Mouse (Mus musculus) CH12.LX (cell line): ENCODE results near the gene Tbc1d2b. TPM values are rescaled to one million over a fixed set of nuclear protein-coding genes. Genes with fewer than 3 reads are reported as not detected.

Experiments used
- DNase-seq: peaks from one replicate; pipeline ENCODE4 v3.0.0-alpha.2; 2013; ENCODE audit errors: extremely low read depth
- H3K27ac ChIP-seq: 2 replicates; pipeline ENCODE4 v1.5.1; 2012; ENCODE audit warnings: low read depth, mild to moderate bottlenecking, control low read depth, moderate library complexity; ENCODE audit not compliant: insufficient read depth
- H3K27me3 ChIP-seq: replicated peaks from 2 replicates; pipeline ENCODE3; 2012; ENCODE audit warnings: inconsistent platforms
- H3K36me3 ChIP-seq, 2 experiments: replicated peaks in 1 of 2; 2 replicates each; pipeline versions ENCODE3 to v1.6.1; 2012; ENCODE audit warnings: inconsistent platforms in 1 of 2, low read length in 1 of 2, mild to moderate bottlenecking in 1 of 2, mixed read lengths in 1 of 2, moderate library complexity in 1 of 2; ENCODE audit not compliant: control insufficient read depth in 1 of 2, insufficient read depth in 1 of 2
- H3K4me1 ChIP-seq, 2 experiments: 2 replicates each; pipeline ENCODE4 v1.6.1; 2012; ENCODE audit warnings: inconsistent platforms in 1 of 2, moderate library complexity in 1 of 2; ENCODE audit not compliant: insufficient read depth in 2 of 2, control insufficient read depth in 1 of 2
- H3K4me2 ChIP-seq: 2 replicates; pipeline ENCODE4 v1.6.1; 2012; ENCODE audit warnings: low read depth, mild to moderate bottlenecking, control low read depth; ENCODE audit not compliant: poor library complexity, insufficient read depth, severe bottlenecking
- H3K4me3 ChIP-seq, 3 experiments: fragments of 150-350 bp in 1 of 3; sonication (generic) in 1 of 3; replicated peaks in 1 of 3; 2 replicates each; pipeline versions ENCODE3 to v1.5.1; 2011 to 2012; ENCODE audit warnings: low read depth in 2 of 3, low read length in 2 of 3, mild to moderate bottlenecking in 2 of 3, moderate library complexity in 2 of 3, control low read depth in 1 of 3, improper control_type of control experiment in 1 of 3, inconsistent platforms in 1 of 3, mixed read lengths in 1 of 3; ENCODE audit not compliant: poor library complexity in 1 of 3
- H3K79me2 ChIP-seq: replicated peaks from 2 replicates; pipeline ENCODE4 v1.6.1; 2012; ENCODE audit warnings: mild to moderate bottlenecking, moderate library complexity; ENCODE audit not compliant: control insufficient read depth, poor library complexity, insufficient read depth, severe bottlenecking; ENCODE audit errors: extremely low read depth
- H3K9ac ChIP-seq: 2 replicates; pipeline ENCODE4 v1.6.1; 2012; ENCODE audit warnings: low read depth, mild to moderate bottlenecking, control low read depth, moderate library complexity; ENCODE audit not compliant: insufficient read depth
- H3K9me3 ChIP-seq: replicated peaks from 2 replicates; pipeline ENCODE3; 2012; ENCODE audit warnings: low read length, inconsistent platforms, mixed read lengths
- CHD2 ChIP-seq: IDR thresholded peaks from 2 replicates; pipeline ENCODE4 v1.6.1; 2011; ENCODE audit warnings: low read length, improper control_type of control experiment
- E2F4 ChIP-seq: IDR thresholded peaks from 2 replicates; pipeline ENCODE4 v1.6.1; 2011; ENCODE audit warnings: low read depth, low read length, improper control_type of control experiment; ENCODE audit not compliant: insufficient replicate concordance
- ELF1 ChIP-seq: IDR thresholded peaks from 2 replicates; pipeline ENCODE4 v1.6.1; 2014; ENCODE audit warnings: low read depth, mild to moderate bottlenecking, inconsistent platforms, low read length, improper control_type of control experiment
- EP300 ChIP-seq: IDR thresholded peaks from 2 replicates; pipeline ENCODE4 v1.6.1; 2011; ENCODE audit warnings: low read length, improper control_type of control experiment
- GABPA ChIP-seq: IDR thresholded peaks from 2 replicates; pipeline ENCODE4 v1.6.1; 2012; ENCODE audit warnings: low read depth, low read length, improper control_type of control experiment, inconsistent platforms; ENCODE audit not compliant: insufficient replicate concordance
- IRF4 ChIP-seq: IDR thresholded peaks from 2 replicates; pipeline ENCODE4 v1.6.1; 2014; ENCODE audit warnings: low read depth, mild to moderate bottlenecking, inconsistent platforms, low read length, improper control_type of control experiment
- JUN ChIP-seq: IDR thresholded peaks from 2 replicates; pipeline ENCODE4 v1.6.1; 2011; ENCODE audit warnings: low read depth, mild to moderate bottlenecking, low read length, improper control_type of control experiment, moderate library complexity; ENCODE audit not compliant: insufficient read depth
- JUND ChIP-seq: conservative IDR thresholded peaks from 2 replicates; pipeline ENCODE4 v1.6.1; 2011; ENCODE audit warnings: low read depth, low read length, improper control_type of control experiment
- KAT2A ChIP-seq: IDR thresholded peaks from 2 replicates; pipeline ENCODE4 v1.6.1; 2012; ENCODE audit warnings: low read length, improper control_type of control experiment, inconsistent platforms; ENCODE audit not compliant: insufficient replicate concordance
- MAX ChIP-seq: IDR thresholded peaks from 2 replicates; pipeline ENCODE4 v1.6.1; 2011; ENCODE audit warnings: low read length, improper control_type of control experiment
- MAZ ChIP-seq: IDR thresholded peaks from 2 replicates; pipeline ENCODE4 v1.6.1; 2012; ENCODE audit warnings: low read depth, mild to moderate bottlenecking, inconsistent platforms, low read length, improper control_type of control experiment, moderate library complexity
- MEF2A ChIP-seq: IDR thresholded peaks from 2 replicates; pipeline ENCODE4 v1.6.1; 2014; ENCODE audit warnings: low read depth, mild to moderate bottlenecking, inconsistent platforms, low read length, improper control_type of control experiment, borderline replicate concordance
- MXI1 ChIP-seq: IDR thresholded peaks from 2 replicates; pipeline ENCODE4 v1.6.1; 2011; ENCODE audit warnings: mild to moderate bottlenecking, low read depth, low read length, improper control_type of control experiment
- NELFE ChIP-seq: IDR thresholded peaks from 2 replicates; pipeline ENCODE4 v1.6.1; 2011; ENCODE audit warnings: low read depth, low read length, improper control_type of control experiment
- NRF1 ChIP-seq: IDR thresholded peaks from 2 replicates; pipeline ENCODE4 v1.6.1; 2014; ENCODE audit warnings: low read depth, mild to moderate bottlenecking, inconsistent platforms, low read length, improper control_type of control experiment, moderate library complexity
- PAX5 ChIP-seq: IDR thresholded peaks from 2 replicates; pipeline ENCODE4 v1.6.1; 2012; ENCODE audit warnings: low read length, inconsistent platforms, mixed read lengths
- POLR2A ChIP-seq: IDR thresholded peaks from 2 replicates; pipeline ENCODE4 v1.6.1; 2011; ENCODE audit warnings: low read depth, mild to moderate bottlenecking, improper control_type of control experiment, low read length
- POLR2AphosphoS2 ChIP-seq: IDR thresholded peaks from 2 replicates; pipeline ENCODE4 v1.6.1; 2011; ENCODE audit warnings: low read depth, low read length, improper control_type of control experiment
- RAD21 ChIP-seq: IDR thresholded peaks from 2 replicates; pipeline ENCODE4 v1.6.1; 2011; ENCODE audit warnings: low read depth, mild to moderate bottlenecking, low read length, improper control_type of control experiment, moderate library complexity
- RCOR1 ChIP-seq: conservative IDR thresholded peaks from 2 replicates; pipeline ENCODE4 v1.6.1; 2012; ENCODE audit warnings: low read depth, mild to moderate bottlenecking, inconsistent platforms, low read length, improper control_type of control experiment
- SIN3A ChIP-seq: IDR thresholded peaks from 2 replicates; pipeline ENCODE4 v1.6.1; 2012; ENCODE audit warnings: low read length, improper control_type of control experiment, inconsistent platforms
- SMC3 ChIP-seq: IDR thresholded peaks from 2 replicates; pipeline ENCODE4 v1.6.1; 2011; ENCODE audit warnings: low read depth, low read length, improper control_type of control experiment
- TBP ChIP-seq: conservative IDR thresholded peaks from 2 replicates; pipeline ENCODE4 v1.6.1; 2011; ENCODE audit warnings: low read depth, low read length, improper control_type of control experiment
- TCF12 ChIP-seq: IDR thresholded peaks from 2 replicates; pipeline ENCODE4 v1.6.1; 2014; ENCODE audit warnings: low read depth, mild to moderate bottlenecking, inconsistent platforms, low read length, improper control_type of control experiment
- UBTF ChIP-seq: IDR thresholded peaks from 2 replicates; pipeline ENCODE4 v1.6.1; 2012; ENCODE audit warnings: low read depth, mild to moderate bottlenecking, inconsistent platforms, low read length, improper control_type of control experiment, moderate library complexity
- USF1 ChIP-seq: IDR thresholded peaks from 2 replicates; pipeline ENCODE4 v1.6.1; 2014; ENCODE audit warnings: low read depth, mild to moderate bottlenecking, inconsistent platforms, low read length, improper control_type of control experiment
- ZKSCAN1 ChIP-seq: IDR thresholded peaks from 2 replicates; pipeline ENCODE4 v1.6.1; 2012; ENCODE audit warnings: low read depth, inconsistent platforms, low read length, improper control_type of control experiment, borderline replicate concordance
- ZNF384 ChIP-seq: IDR thresholded peaks from 2 replicates; pipeline ENCODE4 v1.6.1; 2012; ENCODE audit warnings: low read depth, low read length, improper control_type of control experiment, inconsistent platforms
- dilution Hi-C: fragments of 300-500 bp; cut with MboI; formaldehyde crosslinking; loops from 2 replicates; pipeline ENCODE4 v1.14.3; 2020; ENCODE audit warnings: low sequenced_read_pairs; ENCODE audit not compliant: extremely low pct_unique_long_range_greater_than_20kb, extremely low pct_ligation_motif_present
- in situ Hi-C: fragments of 300-500 bp; cut with MboI; formaldehyde crosslinking; loops from 3 replicates; pipeline ENCODE4 v1.14.3; 2019; ENCODE audit warnings: low sequenced_read_pairs, low pct_ligation_motif_present, low pct_unique_long_range_greater_than_20kb, mixed read lengths
- polyA plus RNA-seq: library from polyadenylated mRNA; unstranded; fragments of >175 nt; gene quantifications from 2 replicates; pipeline ENCODE4 v1.2.1, GENCODE M21; 2012; ENCODE audit warnings: low read depth; ENCODE audit not compliant: insufficient read length
- total RNA-seq, 2 experiments: library from RNA; depleted of rRNA; stranded (reverse); fragments of 300-350 nt in 1 of 2; fragments of >200 nt in 1 of 2; gene quantifications; 2 replicates each; pipeline ENCODE4 v1.2.3; 2012 to 2014

Tbc1d2b gene
- total and polyA plus RNA-seq, 3 experiments: 0.60 to 1.3 (median 0.76) TPM

DNA sequence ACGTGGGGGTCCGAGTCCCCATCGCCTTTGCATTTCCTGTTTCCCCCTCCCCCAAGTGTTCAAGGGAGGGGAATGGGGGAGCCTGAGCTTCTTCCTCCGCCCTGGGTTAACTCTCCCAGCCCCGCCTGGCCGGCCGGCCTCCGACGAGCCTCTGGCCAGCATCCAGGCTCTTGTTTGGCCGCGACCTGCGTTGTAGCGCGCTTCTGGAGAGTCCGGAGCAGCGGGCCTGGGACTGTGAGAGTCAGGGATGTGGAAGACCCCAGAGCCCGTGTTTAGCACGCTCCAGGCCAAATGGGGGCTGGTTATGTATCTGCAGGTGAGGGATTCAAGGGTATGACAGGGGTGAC lies 106.9 kb downstream of the Tbc1d2b start:
- H3K4me1 ChIP-seq: peaks cover 10 to 41% of the 10 kb centered on the region in 2 experiments
- peaks cover 2% of the 10 kb centered on the region for H3K27me3 ChIP-seq
- peak overlapping the region; percentile 6; the same call in 1 of the 2 replicates for H3K27ac ChIP-seq
- H3K9me3 ChIP-seq: peaks cover 2% of the 10 kb centered on the region
- in situ Hi-C loops (loop anchor here (5.0 kb wide), 1 partner anchor 36 kb away; no protein-coding TSS in a partner anchor), dilution Hi-C loops (no loop called here)
- peak overlapping the region; percentile 9 for H3K4me2 ChIP-seq
- peaks cover 0 to 6% of the 10 kb centered on the region in 2 experiments for H3K36me3 ChIP-seq
- peak overlapping the region; percentile 68 to 78 (median 69) for H3K4me3 ChIP-seq
- no peak for DNase-seq
- peaks cover 2% of the 10 kb centered on the region; the same call in 1 of the 2 replicates for H3K79me2 ChIP-seq
- peak overlapping the region; percentile 69 for H3K9ac ChIP-seq
- no peak for TF ChIP-seq USF1
- no peak for TF ChIP-seq ZKSCAN1
- no peak for TF ChIP-seq JUND
- no peak for TF ChIP-seq SMC3
- no peak for TF ChIP-seq TCF12
- no peak for TF ChIP-seq MXI1
- TF ChIP-seq RAD21: no peak
- TF ChIP-seq GABPA: no peak
- no peak for TF ChIP-seq ZNF384
- no peak for TF ChIP-seq E2F4
- no peak for TF ChIP-seq MAZ
- TF ChIP-seq JUN: no peak
- TF ChIP-seq POLR2AphosphoS2: no peak
- TF ChIP-seq KAT2A: no peak
- TF ChIP-seq CHD2: no peak
- no peak; the same call in 1 of the 2 replicates for TF ChIP-seq UBTF
- no peak for TF ChIP-seq POLR2A
- no peak for TF ChIP-seq PAX5
- TF ChIP-seq, all 38 proteins: peak for 0

DNA sequence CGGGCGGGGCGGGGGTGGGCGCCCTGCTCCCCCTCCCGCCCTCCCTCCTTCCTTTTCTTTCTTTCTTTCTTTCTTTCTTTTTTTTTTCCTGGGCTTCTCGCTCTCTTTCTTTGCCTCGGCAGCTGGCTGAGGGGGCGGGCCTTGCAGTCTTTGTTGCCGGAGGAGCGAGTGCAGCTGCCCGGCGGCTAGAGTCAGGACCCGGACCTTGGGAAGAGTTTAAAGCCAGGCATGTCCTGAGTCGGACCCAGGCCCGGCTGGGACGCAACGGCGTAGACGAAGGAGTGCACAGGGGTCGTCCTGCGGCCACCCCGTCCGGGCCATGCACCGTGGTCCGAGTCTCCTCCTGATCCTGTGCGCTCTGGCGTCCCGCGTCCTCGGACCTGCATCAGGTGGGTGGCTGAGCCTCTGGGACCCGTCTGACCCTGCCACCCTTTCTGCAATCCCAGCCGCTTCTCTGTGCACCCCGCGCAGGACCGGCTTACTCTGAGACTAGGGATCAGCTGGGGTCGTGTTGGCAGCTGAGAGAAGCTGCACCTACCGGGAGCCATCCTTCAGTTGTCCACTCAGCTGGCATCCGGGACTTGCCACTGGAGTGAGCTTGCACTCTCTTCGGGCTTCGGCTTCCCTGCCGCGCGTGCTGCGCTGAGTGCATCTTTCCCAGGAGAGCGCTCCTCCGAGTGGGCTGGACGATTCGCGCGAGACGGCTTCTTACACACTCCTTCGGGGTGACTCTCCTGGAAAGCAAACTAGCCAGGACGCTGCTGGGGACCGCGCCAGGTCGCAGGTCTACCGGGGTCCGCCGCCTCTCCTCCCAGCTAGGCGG lies 107.5 kb downstream of the Tbc1d2b start, which contains the start of gene Adamts7:
Gene Adamts7, plus strand, starts transcription at position 144 of the 823 bp plus-strand sequence.
- Histone ChIP-seq H3K36me3 (peaks cover 0 to 4% of the 10 kb centered on the region in 2 experiments), H3K4me1 (peaks cover 10 to 35% of the 10 kb centered on the region in 2 experiments), H3K9ac (peak within 1 kb of the TSS; percentile 69), H3K79me2 (peaks cover 2% of the 10 kb centered on the region; the same call in 1 of the 2 replicates), H3K4me2 (peak within 1 kb of the TSS; percentile 9), H3K4me3 (peak within 1 kb of the TSS; percentile 68 to 78 (median 69)), H3K27me3 (peaks cover 2% of the 10 kb centered on the region), H3K27ac (peak within 1 kb of the TSS; percentile 6), H3K9me3 (peaks cover under 1% of the 10 kb centered on the region)
- DNase-seq: no peak
- in situ Hi-C loops (loop anchor here (5.0 kb wide), 1 partner anchor 36 kb away; no protein-coding TSS in a partner anchor), dilution Hi-C loops (no loop called here)
- TF ChIP-seq TBP (no peak), JUN (no peak), MAZ (no peak), MXI1 (peak; percentile 65; the same call in 1 of the 2 replicates), GABPA (no peak), ELF1 (0 out of 2 replicates have a peak, but pooled peaks have one; percentile 36), NELFE (no peak), JUND (no peak), NRF1 (no peak), USF1 (no peak), ZKSCAN1 (no peak), POLR2AphosphoS2 (no peak), E2F4 (no peak), TCF12 (peak; percentile 10; the same call in 1 of the 2 replicates), MEF2A (no peak; the same call in 1 of the 2 replicates), RCOR1 (no peak), SIN3A (no peak), KAT2A (no peak), MAX (0 out of 2 replicates have a peak, but pooled peaks have one; percentile 23), PAX5 (no peak), EP300 (no peak), IRF4 (no peak)
